Mouse (Mus musculus): ENCODE measurements at regions not wholly inside any gene's neighbourhood (a gene's known extent, or its start where the extent isn't known, plus 50 kb on each side); places are given as distances from the start of the nearest gene placed in this dataset.

- no peaks in the 10 kb centered on the region for H3K36me3 ChIP-seq (ENCODE audit: control insufficient read depth, insufficient read depth, low read length)
- ATAC-seq: no peak
- no peaks in the 10 kb centered on the region for H3K9me3 ChIP-seq (ENCODE audit: control insufficient read depth, low read length)
- H3K4me1 ChIP-seq (ENCODE audit: control insufficient read depth, insufficient read depth, low read depth, low read length): no peaks in the 10 kb centered on the region
- H3K27ac ChIP-seq (ENCODE audit: low read depth, low read length): no peak overlapping the region
- no peaks in the 10 kb centered on the region for H3K27me3 ChIP-seq (replicated peaks; ENCODE audit: control insufficient read depth, insufficient read depth, low read length)
- 37% methylated on average over 2 of the region's 2 CpGs for WGBS
- H3K4me3 ChIP-seq (ENCODE audit: low read length): no peak overlapping the region
- no peak overlapping the region for H3K9ac ChIP-seq (ENCODE audit: low read depth, low read length)
- no peak overlapping the region for H3K4me2 ChIP-seq (ENCODE audit: low read length)
Observed at GRCm38 (mm10) chr4:52265196-52265595, 173.8 kb upstream of the Smc2 start.

- H3K4me2 ChIP-seq (ENCODE audit: low read length): 0 out of 2 replicates have a peak overlapping the region, but pooled peaks have one; percentile 7
- H3K4me3 ChIP-seq (ENCODE audit: low read length): no peak overlapping the region
- peak; percentile 61; the same call in 1 of the 2 replicates for ATAC-seq
- no peak overlapping the region for H3K27ac ChIP-seq (ENCODE audit: low read depth, low read length)
- peaks cover 3% of the 10 kb centered on the region; the same call in 1 of the 2 replicates for H3K4me1 ChIP-seq (ENCODE audit: control insufficient read depth, insufficient read depth, low read depth, low read length)
- H3K27me3 ChIP-seq (replicated peaks; ENCODE audit: control insufficient read depth, insufficient read depth, low read length): no peaks in the 10 kb centered on the region
- WGBS: 18% methylated on average over 3 of the region's 3 CpGs
- H3K9ac ChIP-seq (ENCODE audit: low read depth, low read length): no peak overlapping the region
- H3K36me3 ChIP-seq (ENCODE audit: control insufficient read depth, insufficient read depth, low read length): no peaks in the 10 kb centered on the region
- H3K9me3 ChIP-seq (ENCODE audit: control insufficient read depth, low read length): no peaks in the 10 kb centered on the region
Observed at GRCm38 (mm10) chr4:52282458-52282857, 156.6 kb upstream of the Smc2 start.

GRCm38 (mm10) chr4:52284909-52285308 is 154.1 kb upstream of the Smc2 start:
- Histone ChIP-seq H3K27me3 (replicated peaks; ENCODE audit: control insufficient read depth, insufficient read depth, low read length) (no peaks in the 10 kb centered on the region), H3K4me1 (ENCODE audit: control insufficient read depth, insufficient read depth, low read depth, low read length) (peaks cover 3% of the 10 kb centered on the region; the same call in 1 of the 2 replicates), H3K9ac (ENCODE audit: low read depth, low read length) (no peak overlapping the region), H3K4me3 (ENCODE audit: low read length) (no peak overlapping the region), H3K4me2 (ENCODE audit: low read length) (no peak overlapping the region), H3K36me3 (ENCODE audit: control insufficient read depth, insufficient read depth, low read length) (no peaks in the 10 kb centered on the region), H3K9me3 (ENCODE audit: control insufficient read depth, low read length) (no peaks in the 10 kb centered on the region), H3K27ac (ENCODE audit: low read depth, low read length) (no peak overlapping the region)
- WGBS: 78% methylated on average over 2 of the region's 2 CpGs
- no peak for ATAC-seq

GRCm38 (mm10) chr4:52293676-52294075 is 145.4 kb upstream of the Smc2 start:
- H3K27me3 ChIP-seq (replicated peaks; ENCODE audit: control insufficient read depth, insufficient read depth, low read length): no peaks in the 10 kb centered on the region
- no peak overlapping the region for H3K4me3 ChIP-seq (ENCODE audit: low read length)
- no peak overlapping the region for H3K9ac ChIP-seq (ENCODE audit: low read depth, low read length)
- 93% methylated on average over 2 of the region's 2 CpGs for WGBS
- H3K4me2 ChIP-seq (ENCODE audit: low read length): no peak overlapping the region
- no peaks in the 10 kb centered on the region for H3K4me1 ChIP-seq (ENCODE audit: control insufficient read depth, insufficient read depth, low read depth, low read length)
- H3K36me3 ChIP-seq (ENCODE audit: control insufficient read depth, insufficient read depth, low read length): no peaks in the 10 kb centered on the region
- no peak overlapping the region for H3K27ac ChIP-seq (ENCODE audit: low read depth, low read length)
- ATAC-seq: no peak
- no peaks in the 10 kb centered on the region for H3K9me3 ChIP-seq (ENCODE audit: control insufficient read depth, low read length)

GRCm38 (mm10) chr4:52299226-52299625 is 139.8 kb upstream of the Smc2 start:
- ATAC-seq: no peak
- no peak overlapping the region for H3K27ac ChIP-seq (ENCODE audit: low read depth, low read length)
- 52% methylated on average over 3 of the region's 3 CpGs for WGBS
- H3K4me3 ChIP-seq (ENCODE audit: low read length): no peak overlapping the region
- no peaks in the 10 kb centered on the region for H3K27me3 ChIP-seq (replicated peaks; ENCODE audit: control insufficient read depth, insufficient read depth, low read length)
- no peaks in the 10 kb centered on the region for H3K9me3 ChIP-seq (ENCODE audit: control insufficient read depth, low read length)
- no peak overlapping the region for H3K4me2 ChIP-seq (ENCODE audit: low read length)
- H3K4me1 ChIP-seq (ENCODE audit: control insufficient read depth, insufficient read depth, low read depth, low read length): no peaks in the 10 kb centered on the region
- H3K36me3 ChIP-seq (ENCODE audit: control insufficient read depth, insufficient read depth, low read length): no peaks in the 10 kb centered on the region
- no peak overlapping the region for H3K9ac ChIP-seq (ENCODE audit: low read depth, low read length)

- Histone ChIP-seq H3K4me3 (ENCODE audit: low read length) (no peak overlapping the region), H3K9ac (ENCODE audit: low read depth, low read length) (no peak overlapping the region), H3K4me2 (ENCODE audit: low read length) (no peak overlapping the region), H3K9me3 (ENCODE audit: control insufficient read depth, low read length) (no peaks in the 10 kb centered on the region), H3K27ac (ENCODE audit: low read depth, low read length) (no peak overlapping the region), H3K27me3 (replicated peaks; ENCODE audit: control insufficient read depth, insufficient read depth, low read length) (no peaks in the 10 kb centered on the region), H3K36me3 (ENCODE audit: control insufficient read depth, insufficient read depth, low read length) (no peaks in the 10 kb centered on the region), H3K4me1 (ENCODE audit: control insufficient read depth, insufficient read depth, low read depth, low read length) (no peaks in the 10 kb centered on the region)
- 63% methylated on average over 2 of the region's 2 CpGs for WGBS
- ATAC-seq: no peak
Observed at GRCm38 (mm10) chr4:52301653-52302052, 137.4 kb upstream of the Smc2 start.

- no peaks in the 10 kb centered on the region for H3K36me3 ChIP-seq (ENCODE audit: control insufficient read depth, insufficient read depth, low read length)
- no peaks in the 10 kb centered on the region for H3K27me3 ChIP-seq (replicated peaks; ENCODE audit: control insufficient read depth, insufficient read depth, low read length)
- H3K9me3 ChIP-seq (ENCODE audit: control insufficient read depth, low read length): no peaks in the 10 kb centered on the region
- no peak overlapping the region for H3K27ac ChIP-seq (ENCODE audit: low read depth, low read length)
- no peak for ATAC-seq
- 69% methylated on average over 3 of the region's 3 CpGs for WGBS
- H3K4me2 ChIP-seq (ENCODE audit: low read length): no peak overlapping the region
- no peaks in the 10 kb centered on the region for H3K4me1 ChIP-seq (ENCODE audit: control insufficient read depth, insufficient read depth, low read depth, low read length)
- no peak overlapping the region for H3K9ac ChIP-seq (ENCODE audit: low read depth, low read length)
- no peak overlapping the region for H3K4me3 ChIP-seq (ENCODE audit: low read length)
Observed at GRCm38 (mm10) chr4:52324300-52324699, 114.7 kb upstream of the Smc2 start.

GRCm38 (mm10) chr4:52331361-52331951 is 107.6 kb upstream of the Smc2 start:
- WGBS: 52% methylated on average over 1 of the region's 1 CpGs
- no peak for ATAC-seq
- Histone ChIP-seq H3K4me1 (ENCODE audit: control insufficient read depth, insufficient read depth, low read depth, low read length) (no peaks in the 10 kb centered on the region), H3K9ac (ENCODE audit: low read depth, low read length) (no peak overlapping the region), H3K27me3 (replicated peaks; ENCODE audit: control insufficient read depth, insufficient read depth, low read length) (no peaks in the 10 kb centered on the region), H3K9me3 (ENCODE audit: control insufficient read depth, low read length) (no peaks in the 10 kb centered on the region), H3K4me3 (ENCODE audit: low read length) (no peak overlapping the region), H3K36me3 (ENCODE audit: control insufficient read depth, insufficient read depth, low read length) (no peaks in the 10 kb centered on the region), H3K27ac (ENCODE audit: low read depth, low read length) (no peak overlapping the region), H3K4me2 (ENCODE audit: low read length) (no peak overlapping the region)

- WGBS: 80% methylated on average over 4 of the region's 4 CpGs
- H3K9me3 ChIP-seq (ENCODE audit: control insufficient read depth, low read length): 0 out of 2 replicates have a peak, but pooled peaks cover 2% of the 10 kb centered on the region
- H3K4me1 ChIP-seq (ENCODE audit: control insufficient read depth, insufficient read depth, low read depth, low read length): no peaks in the 10 kb centered on the region
- H3K27ac ChIP-seq (ENCODE audit: low read depth, low read length): no peak overlapping the region
- no peaks in the 10 kb centered on the region for H3K27me3 ChIP-seq (replicated peaks; ENCODE audit: control insufficient read depth, insufficient read depth, low read length)
- peak; percentile 45; the same call in 1 of the 2 replicates for ATAC-seq
- H3K4me2 ChIP-seq (ENCODE audit: low read length): no peak overlapping the region
- H3K4me3 ChIP-seq (ENCODE audit: low read length): no peak overlapping the region
- no peaks in the 10 kb centered on the region for H3K36me3 ChIP-seq (ENCODE audit: control insufficient read depth, insufficient read depth, low read length)
- H3K9ac ChIP-seq (ENCODE audit: low read depth, low read length): no peak overlapping the region
Observed at GRCm38 (mm10) chr4:52336365-52337017, 102.6 kb upstream of the Smc2 start.
